Mouse (Mus musculus): Measurements from ENCODE around the gene Grhl1. TPM values are rescaled to one million over a fixed set of nuclear protein-coding genes. Genes with fewer than 3 reads are reported as not detected.

Grhl1 gene
- polyA plus RNA-seq, 1 experiment from 2014 or later, result 2.2 TPM

GRCm38 (mm10) chr12:24603266-24603665 is 31.2 kb downstream of the Grhl1 start:
- Histone ChIP-seq H3K27me3 (ENCODE audit: control insufficient read depth, insufficient read depth, low read length) (no peaks in the 10 kb centered on the region), H3K4me1 (ENCODE audit: control insufficient read depth in 2 of 2, insufficient read depth in 2 of 2, low read length in 2 of 2) (no peaks in the 10 kb centered on the region), H3K36me3 (ENCODE audit: control insufficient read depth, insufficient read depth, low read length) (peaks cover 25% of the 10 kb centered on the region), H3K4me3 (ENCODE audit: control insufficient read depth in 1 of 2, insufficient read depth in 1 of 2, low read depth in 1 of 2, low read length in 2 of 2) (no peak overlapping the region), H3K4me2 (ENCODE audit: low read length) (no peak overlapping the region), H3K9ac (ENCODE audit: low read length) (no peak overlapping the region), H3K27ac (replicated peaks in 1 of 2; ENCODE audit: control insufficient read depth in 1 of 2, insufficient read depth in 1 of 2, low read depth in 2 of 2, low read length in 2 of 2) (no peak overlapping the region), H3K9me3 (ENCODE audit: control insufficient read depth, low read length) (no peaks in the 10 kb centered on the region)
- ATAC-seq (ENCODE audit: insufficient number of reproducible peaks, insufficient read depth, low FRiP score, low read depth), result no peak
- 30% methylated on average over 2 of the region's 2 CpGs for WGBS

GRCm38 (mm10) chr12:24606166-24606565 is 34.1 kb downstream of the Grhl1 start:
- no peak overlapping the region for H3K4me3 ChIP-seq (ENCODE audit: control insufficient read depth in 1 of 2, insufficient read depth in 1 of 2, low read depth in 1 of 2, low read length in 2 of 2)
- H3K4me1 ChIP-seq (ENCODE audit: control insufficient read depth in 2 of 2, insufficient read depth in 2 of 2, low read length in 2 of 2), result no peaks in the 10 kb centered on the region
- H3K27ac ChIP-seq (replicated peaks in 1 of 2; ENCODE audit: control insufficient read depth in 1 of 2, insufficient read depth in 1 of 2, low read depth in 2 of 2, low read length in 2 of 2), result no peak overlapping the region
- WGBS, result 65% methylated on average over 10 of the region's 10 CpGs
- no peaks in the 10 kb centered on the region for H3K27me3 ChIP-seq (ENCODE audit: control insufficient read depth, insufficient read depth, low read length)
- ATAC-seq (ENCODE audit: insufficient number of reproducible peaks, insufficient read depth, low FRiP score, low read depth), result no peak
- H3K9ac ChIP-seq (ENCODE audit: low read length), result no peak overlapping the region
- no peak overlapping the region for H3K4me2 ChIP-seq (ENCODE audit: low read length)
- peaks cover 46% of the 10 kb centered on the region for H3K36me3 ChIP-seq (ENCODE audit: control insufficient read depth, insufficient read depth, low read length)
- no peaks in the 10 kb centered on the region for H3K9me3 ChIP-seq (ENCODE audit: control insufficient read depth, low read length)

- Histone ChIP-seq H3K4me1 (ENCODE audit: control insufficient read depth in 2 of 2, insufficient read depth in 2 of 2, low read length in 2 of 2) (no peaks in the 10 kb centered on the region), H3K9me3 (ENCODE audit: control insufficient read depth, low read length) (no peaks in the 10 kb centered on the region), H3K27me3 (ENCODE audit: control insufficient read depth, insufficient read depth, low read length) (no peaks in the 10 kb centered on the region), H3K9ac (ENCODE audit: low read length) (no peak overlapping the region), H3K4me2 (ENCODE audit: low read length) (no peak overlapping the region), H3K27ac (replicated peaks in 1 of 2; ENCODE audit: control insufficient read depth in 1 of 2, insufficient read depth in 1 of 2, low read depth in 2 of 2, low read length in 2 of 2) (no peak overlapping the region), H3K4me3 (ENCODE audit: control insufficient read depth in 1 of 2, insufficient read depth in 1 of 2, low read depth in 1 of 2, low read length in 2 of 2) (no peak overlapping the region), H3K36me3 (ENCODE audit: control insufficient read depth, insufficient read depth, low read length) (peaks cover 53% of the 10 kb centered on the region)
- 82% methylated on average over 6 of the region's 6 CpGs for WGBS
- no peak for ATAC-seq (ENCODE audit: insufficient number of reproducible peaks, insufficient read depth, low FRiP score, low read depth)
Measured at GRCm38 (mm10) chr12:24612591-24612990, 40.5 kb downstream of the Grhl1 start.

GRCm38 (mm10) chr12:24614452-24615075 is 42.5 kb downstream of the Grhl1 start:
- WGBS, result 84% methylated on average over 17 of the region's 17 CpGs
- no peak for ATAC-seq (ENCODE audit: insufficient number of reproducible peaks, insufficient read depth, low FRiP score, low read depth)
- no peaks in the 10 kb centered on the region for H3K27me3 ChIP-seq (ENCODE audit: control insufficient read depth, insufficient read depth, low read length)
- H3K4me3 ChIP-seq (ENCODE audit: control insufficient read depth in 1 of 2, insufficient read depth in 1 of 2, low read depth in 1 of 2, low read length in 2 of 2), result no peak overlapping the region
- no peaks in the 10 kb centered on the region for H3K4me1 ChIP-seq (ENCODE audit: control insufficient read depth in 2 of 2, insufficient read depth in 2 of 2, low read length in 2 of 2)
- H3K36me3 ChIP-seq (ENCODE audit: control insufficient read depth, insufficient read depth, low read length), result peaks cover 41% of the 10 kb centered on the region
- no peak overlapping the region for H3K9ac ChIP-seq (ENCODE audit: low read length)
- no peak overlapping the region for H3K27ac ChIP-seq (replicated peaks in 1 of 2; ENCODE audit: control insufficient read depth in 1 of 2, insufficient read depth in 1 of 2, low read depth in 2 of 2, low read length in 2 of 2)
- no peaks in the 10 kb centered on the region for H3K9me3 ChIP-seq (ENCODE audit: control insufficient read depth, low read length)
- H3K4me2 ChIP-seq (ENCODE audit: low read length), result no peak overlapping the region

GRCm38 (mm10) chr12:24615140-24615539 is 43.1 kb downstream of the Grhl1 start:
- H3K27me3 ChIP-seq (ENCODE audit: control insufficient read depth, insufficient read depth, low read length), result no peaks in the 10 kb centered on the region
- H3K9me3 ChIP-seq (ENCODE audit: control insufficient read depth, low read length), result no peaks in the 10 kb centered on the region
- no peaks in the 10 kb centered on the region for H3K4me1 ChIP-seq (ENCODE audit: control insufficient read depth in 2 of 2, insufficient read depth in 2 of 2, low read length in 2 of 2)
- no peak overlapping the region for H3K4me2 ChIP-seq (ENCODE audit: low read length)
- H3K27ac ChIP-seq (replicated peaks in 1 of 2; ENCODE audit: control insufficient read depth in 1 of 2, insufficient read depth in 1 of 2, low read depth in 2 of 2, low read length in 2 of 2), result no peak overlapping the region
- H3K4me3 ChIP-seq (ENCODE audit: control insufficient read depth in 1 of 2, insufficient read depth in 1 of 2, low read depth in 1 of 2, low read length in 2 of 2), result no peak overlapping the region
- peaks cover 35% of the 10 kb centered on the region for H3K36me3 ChIP-seq (ENCODE audit: control insufficient read depth, insufficient read depth, low read length)
- WGBS, result 50% methylated on average over 3 of the region's 3 CpGs
- no peak overlapping the region for H3K9ac ChIP-seq (ENCODE audit: low read length)
- no peak for ATAC-seq (ENCODE audit: insufficient number of reproducible peaks, insufficient read depth, low FRiP score, low read depth)

- Histone ChIP-seq H3K9ac (ENCODE audit: low read length) (no peak overlapping the region), H3K27ac (replicated peaks in 1 of 2; ENCODE audit: control insufficient read depth in 1 of 2, insufficient read depth in 1 of 2, low read depth in 2 of 2, low read length in 2 of 2) (no peak overlapping the region), H3K4me2 (ENCODE audit: low read length) (no peak overlapping the region), H3K4me3 (ENCODE audit: control insufficient read depth in 1 of 2, insufficient read depth in 1 of 2, low read depth in 1 of 2, low read length in 2 of 2) (no peak overlapping the region), H3K36me3 (ENCODE audit: control insufficient read depth, insufficient read depth, low read length) (peaks cover 12% of the 10 kb centered on the region), H3K27me3 (ENCODE audit: control insufficient read depth, insufficient read depth, low read length) (no peaks in the 10 kb centered on the region), H3K9me3 (ENCODE audit: control insufficient read depth, low read length) (no peaks in the 10 kb centered on the region), H3K4me1 (ENCODE audit: control insufficient read depth in 2 of 2, insufficient read depth in 2 of 2, low read length in 2 of 2) (peaks cover 8 to 12% of the 10 kb centered on the region in 2 experiments; a peak in 3 of 4 replicates)
- no peak for ATAC-seq (ENCODE audit: insufficient number of reproducible peaks, insufficient read depth, low FRiP score, low read depth)
- 83% methylated on average over 4 of the region's 4 CpGs for WGBS
Measured at GRCm38 (mm10) chr12:24619436-24619835, 47.4 kb downstream of the Grhl1 start.

- no peak overlapping the region for H3K4me3 ChIP-seq (ENCODE audit: control insufficient read depth in 1 of 2, insufficient read depth in 1 of 2, low read depth in 1 of 2, low read length in 2 of 2)
- no peak overlapping the region for H3K27ac ChIP-seq (replicated peaks in 1 of 2; ENCODE audit: control insufficient read depth in 1 of 2, insufficient read depth in 1 of 2, low read depth in 2 of 2, low read length in 2 of 2)
- no peaks in the 10 kb centered on the region for H3K27me3 ChIP-seq (ENCODE audit: control insufficient read depth, insufficient read depth, low read length)
- WGBS, result 56% methylated on average over 12 of the region's 12 CpGs
- peaks cover 11 to 21% of the 10 kb centered on the region in 2 experiments; a peak in 3 of 4 replicates for H3K4me1 ChIP-seq (ENCODE audit: control insufficient read depth in 2 of 2, insufficient read depth in 2 of 2, low read length in 2 of 2)
- no peaks in the 10 kb centered on the region for H3K36me3 ChIP-seq (ENCODE audit: control insufficient read depth, insufficient read depth, low read length)
- H3K4me2 ChIP-seq (ENCODE audit: low read length), result no peak overlapping the region
- 0 out of 2 replicates have a peak, but pooled peaks have one; percentile 8 for ATAC-seq (ENCODE audit: insufficient number of reproducible peaks, insufficient read depth, low FRiP score, low read depth)
- no peak overlapping the region for H3K9ac ChIP-seq (ENCODE audit: low read length)
- H3K9me3 ChIP-seq (ENCODE audit: control insufficient read depth, low read length), result no peaks in the 10 kb centered on the region
Measured at GRCm38 (mm10) chr12:24623486-24624251, 51.6 kb downstream of the Grhl1 start.
